Mouse (Mus musculus): ENCODE results near the gene Ube2e2. TPM values are rescaled to one million over a fixed set of nuclear protein-coding genes. Genes with fewer than 3 reads are reported as not detected.

The Ube2e2 gene
- polyA plus RNA-seq, 1 experiment from 2014 or later = 53.1 TPM

DNA sequence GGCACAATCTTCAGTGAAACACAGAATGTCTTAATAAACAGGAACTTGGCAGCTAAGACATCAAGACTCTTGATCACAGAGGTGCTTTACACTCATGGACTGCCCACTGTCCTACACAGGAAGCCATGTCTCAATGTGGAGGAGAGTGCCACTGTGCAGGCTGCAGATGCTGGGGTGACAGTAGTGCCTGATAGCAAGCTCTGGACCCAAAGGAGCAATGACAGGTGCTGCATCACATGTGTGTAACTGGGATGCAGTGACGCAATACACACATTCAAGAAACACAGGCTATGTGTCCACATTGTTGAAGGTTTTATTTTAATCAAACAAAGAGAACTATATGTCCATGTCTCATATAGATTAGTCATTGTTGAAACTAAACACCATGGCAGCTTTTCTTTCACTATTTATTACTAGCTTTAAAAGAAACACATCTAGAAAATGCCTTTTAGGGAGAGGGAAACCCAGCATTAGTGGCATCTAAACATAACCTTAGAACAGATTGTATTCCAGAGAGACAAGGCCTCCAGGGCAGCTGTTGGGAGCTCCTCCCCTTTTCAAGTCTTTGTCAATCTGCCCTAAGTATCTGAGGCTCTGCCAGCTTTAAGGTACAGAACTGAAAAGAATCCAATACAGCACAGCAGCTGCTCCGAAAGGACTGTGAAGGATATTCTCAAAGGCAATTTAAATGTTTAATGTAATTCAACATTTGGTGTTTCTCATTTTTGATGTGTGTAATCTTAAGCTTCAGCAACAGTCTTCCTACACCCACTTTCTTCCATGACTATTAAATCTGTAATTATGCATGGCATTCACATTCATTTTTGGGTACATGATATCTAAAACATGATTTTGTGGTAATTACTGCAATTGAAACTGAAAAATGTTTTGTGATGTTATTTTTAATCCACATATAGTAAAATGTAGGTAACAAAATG is 135.2 kb downstream of the Ube2e2 start:
- H3K27ac ChIP-seq (ENCODE audit: low read depth, low read length) = no peak overlapping the region
- H3K36me3 ChIP-seq (ENCODE audit: control insufficient read depth, insufficient read depth, low read length) = no peaks in the 10 kb centered on the region
- no peaks in the 10 kb centered on the region for H3K9me3 ChIP-seq (ENCODE audit: control insufficient read depth, low read length)
- no peaks in the 10 kb centered on the region for H3K4me1 ChIP-seq (ENCODE audit: control insufficient read depth, insufficient read depth, low read length)
- no peaks in the 10 kb centered on the region for H3K27me3 ChIP-seq (ENCODE audit: control insufficient read depth, insufficient read depth, low read length)
- no peak overlapping the region for H3K4me3 ChIP-seq (ENCODE audit: low read length)
- H3K4me2 ChIP-seq (replicated peaks; ENCODE audit: low read depth, low read length) = no peak overlapping the region
- 83% methylated on average over 2 of the region's 2 CpGs for WGBS
- no peak for ATAC-seq (ENCODE audit: low FRiP score, low TSS enrichment)
- H3K9ac ChIP-seq (ENCODE audit: low read depth, low read length) = no peak overlapping the region

DNA sequence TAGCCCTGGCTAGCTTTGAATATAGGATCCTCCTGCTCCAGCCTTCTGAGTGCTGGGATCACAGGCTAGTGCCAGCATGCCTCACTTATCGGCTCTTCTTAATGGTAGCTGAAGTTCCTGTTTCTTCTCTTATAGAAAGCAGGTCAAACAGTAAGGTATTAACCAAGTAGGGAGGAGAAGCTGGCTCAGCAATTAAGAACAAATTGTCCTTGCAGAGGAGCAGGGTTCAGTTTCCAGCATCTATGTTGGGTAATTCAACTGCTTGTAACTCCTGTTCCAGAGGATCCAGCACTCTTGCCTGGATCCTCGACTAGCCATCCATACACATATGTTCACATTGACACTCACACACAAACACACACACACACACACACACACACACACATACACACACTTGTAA is 136.1 kb downstream of the Ube2e2 start:
- Histone ChIP-seq H3K9ac (ENCODE audit: low read depth, low read length) (no peak overlapping the region), H3K27ac (ENCODE audit: low read depth, low read length) (no peak overlapping the region), H3K4me1 (ENCODE audit: control insufficient read depth, insufficient read depth, low read length) (no peaks in the 10 kb centered on the region), H3K4me2 (replicated peaks; ENCODE audit: low read depth, low read length) (no peak overlapping the region), H3K36me3 (ENCODE audit: control insufficient read depth, insufficient read depth, low read length) (no peaks in the 10 kb centered on the region), H3K27me3 (ENCODE audit: control insufficient read depth, insufficient read depth, low read length) (no peaks in the 10 kb centered on the region), H3K4me3 (ENCODE audit: low read length) (no peak overlapping the region), H3K9me3 (ENCODE audit: control insufficient read depth, low read length) (no peaks in the 10 kb centered on the region)
- no peak for ATAC-seq (ENCODE audit: low FRiP score, low TSS enrichment)
- 84% methylated on average over 2 of the region's 2 CpGs for WGBS

- no peak for ATAC-seq (ENCODE audit: low FRiP score, low TSS enrichment)
- no peaks in the 10 kb centered on the region for H3K27me3 ChIP-seq (ENCODE audit: control insufficient read depth, insufficient read depth, low read length)
- no peak overlapping the region for H3K9ac ChIP-seq (ENCODE audit: low read depth, low read length)
- H3K36me3 ChIP-seq (ENCODE audit: control insufficient read depth, insufficient read depth, low read length) = no peaks in the 10 kb centered on the region
- no peaks in the 10 kb centered on the region for H3K4me1 ChIP-seq (ENCODE audit: control insufficient read depth, insufficient read depth, low read length)
- no peak overlapping the region for H3K4me3 ChIP-seq (ENCODE audit: low read length)
- H3K4me2 ChIP-seq (replicated peaks; ENCODE audit: low read depth, low read length) = no peak overlapping the region
- WGBS = 72% methylated on average over 1 of the region's 1 CpGs
- H3K27ac ChIP-seq (ENCODE audit: low read depth, low read length) = no peak overlapping the region
- H3K9me3 ChIP-seq (ENCODE audit: control insufficient read depth, low read length) = no peaks in the 10 kb centered on the region
These were observed 138.7 kb downstream of the Ube2e2 start for GRCm38 (mm10) chr14:18755410-18755809.

- Histone ChIP-seq H3K4me2 (replicated peaks; ENCODE audit: low read depth, low read length) (no peak overlapping the region), H3K4me3 (ENCODE audit: low read length) (no peak overlapping the region), H3K9me3 (ENCODE audit: control insufficient read depth, low read length) (no peaks in the 10 kb centered on the region), H3K27me3 (ENCODE audit: control insufficient read depth, insufficient read depth, low read length) (no peaks in the 10 kb centered on the region), H3K27ac (ENCODE audit: low read depth, low read length) (no peak overlapping the region), H3K9ac (ENCODE audit: low read depth, low read length) (no peak overlapping the region), H3K4me1 (ENCODE audit: control insufficient read depth, insufficient read depth, low read length) (no peaks in the 10 kb centered on the region), H3K36me3 (ENCODE audit: control insufficient read depth, insufficient read depth, low read length) (no peaks in the 10 kb centered on the region)
- ATAC-seq (ENCODE audit: low FRiP score, low TSS enrichment) = no peak
- WGBS = 95% methylated on average over 2 of the region's 2 CpGs
These were observed 139.5 kb downstream of the Ube2e2 start for GRCm38 (mm10) chr14:18754595-18754994.

- ATAC-seq (ENCODE audit: low FRiP score, low TSS enrichment) = no peak
- 88% methylated on average over 2 of the region's 2 CpGs for WGBS
- H3K9ac ChIP-seq (ENCODE audit: low read depth, low read length) = no peak overlapping the region
These were observed 140.1 kb downstream of the Ube2e2 start for GRCm38 (mm10) chr14:18754001-18754400.

GRCm38 (mm10) chr14:18731154-18731553 is 162.9 kb downstream of the Ube2e2 start:
- 69% methylated on average over 4 of the region's 4 CpGs for WGBS
- H3K27ac ChIP-seq (ENCODE audit: low read depth, low read length) = no peak overlapping the region
- no peak overlapping the region for H3K9ac ChIP-seq (ENCODE audit: low read depth, low read length)
- H3K4me1 ChIP-seq (ENCODE audit: control insufficient read depth, insufficient read depth, low read length) = no peaks in the 10 kb centered on the region
- no peak for ATAC-seq (ENCODE audit: low FRiP score, low TSS enrichment)
- no peaks in the 10 kb centered on the region for H3K27me3 ChIP-seq (ENCODE audit: control insufficient read depth, insufficient read depth, low read length)
- no peak overlapping the region for H3K4me2 ChIP-seq (replicated peaks; ENCODE audit: low read depth, low read length)
- no peak overlapping the region for H3K4me3 ChIP-seq (ENCODE audit: low read length)
- no peaks in the 10 kb centered on the region for H3K9me3 ChIP-seq (ENCODE audit: control insufficient read depth, low read length)
- H3K36me3 ChIP-seq (ENCODE audit: control insufficient read depth, insufficient read depth, low read length) = no peaks in the 10 kb centered on the region

More at GRCm38 (mm10) chr14:18754001-18754400, 140.1 kb downstream of the Ube2e2 start:
- no peak overlapping the region for H3K4me2 ChIP-seq (replicated peaks; ENCODE audit: low read depth, low read length)
- H3K27me3 ChIP-seq (ENCODE audit: control insufficient read depth, insufficient read depth, low read length) = no peaks in the 10 kb centered on the region
- no peaks in the 10 kb centered on the region for H3K9me3 ChIP-seq (ENCODE audit: control insufficient read depth, low read length)
- H3K4me1 ChIP-seq (ENCODE audit: control insufficient read depth, insufficient read depth, low read length) = no peaks in the 10 kb centered on the region
- no peak overlapping the region for H3K4me3 ChIP-seq (ENCODE audit: low read length)
- no peak overlapping the region for H3K27ac ChIP-seq (ENCODE audit: low read depth, low read length)
- H3K36me3 ChIP-seq (ENCODE audit: control insufficient read depth, insufficient read depth, low read length) = no peaks in the 10 kb centered on the region

DNA sequence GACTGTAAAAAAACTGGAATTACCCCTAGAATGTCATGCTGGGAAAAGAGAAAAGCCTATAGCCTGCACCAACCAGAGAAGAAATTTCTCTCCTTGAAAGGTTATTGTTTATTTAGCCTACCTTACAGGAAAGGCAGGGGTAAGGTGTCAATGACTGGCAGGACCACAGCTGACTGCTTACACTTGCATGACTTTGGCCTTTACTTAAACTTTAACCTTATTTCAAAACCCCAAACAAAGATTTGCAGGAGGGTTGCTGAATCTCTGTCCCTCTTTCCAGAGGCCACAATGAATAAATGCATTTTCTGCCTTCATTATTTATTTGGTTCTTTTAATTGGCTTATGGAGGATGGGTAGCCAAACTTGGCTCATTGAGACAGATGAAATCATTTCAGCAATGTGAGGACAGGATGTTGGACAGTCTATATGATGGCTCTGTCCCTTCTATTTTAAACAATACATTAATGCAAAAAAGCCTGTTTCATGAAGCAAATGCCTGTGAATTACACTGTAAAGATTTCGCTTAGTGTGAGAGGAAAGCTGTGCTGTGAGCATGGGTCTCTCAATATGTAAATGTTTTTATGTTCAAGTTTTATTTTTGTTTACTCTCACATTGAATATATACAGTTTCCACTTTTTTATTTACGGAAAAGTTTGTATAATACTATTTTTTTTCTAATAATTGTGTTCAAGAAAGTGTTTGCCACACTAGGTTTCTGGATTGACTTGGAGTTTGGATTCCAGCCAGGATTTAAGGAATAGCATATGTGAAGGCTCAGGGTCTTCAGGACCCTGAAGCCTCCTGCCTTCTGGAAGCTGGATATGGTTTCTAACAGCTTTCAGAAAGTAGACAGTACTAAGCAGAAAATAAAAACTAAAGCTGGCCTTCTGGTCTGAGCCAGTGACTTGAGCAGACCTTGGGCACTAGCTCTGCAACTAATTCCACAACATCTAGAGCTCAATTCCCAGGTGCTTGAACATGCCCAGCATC is 173.2 kb downstream of the Ube2e2 start:
- no peak overlapping the region for H3K27ac ChIP-seq (ENCODE audit: low read depth, low read length)
- H3K4me3 ChIP-seq (ENCODE audit: low read length) = no peak overlapping the region
- WGBS = 86% methylated on average over 2 of the region's 2 CpGs
- H3K4me1 ChIP-seq (ENCODE audit: control insufficient read depth, insufficient read depth, low read length) = no peaks in the 10 kb centered on the region
- no peaks in the 10 kb centered on the region for H3K36me3 ChIP-seq (ENCODE audit: control insufficient read depth, insufficient read depth, low read length)
- no peaks in the 10 kb centered on the region for H3K27me3 ChIP-seq (ENCODE audit: control insufficient read depth, insufficient read depth, low read length)
- H3K4me2 ChIP-seq (replicated peaks; ENCODE audit: low read depth, low read length) = no peak overlapping the region
- ATAC-seq (ENCODE audit: low FRiP score, low TSS enrichment) = no peak
- H3K9me3 ChIP-seq (ENCODE audit: control insufficient read depth, low read length) = no peaks in the 10 kb centered on the region
- H3K9ac ChIP-seq (ENCODE audit: low read depth, low read length) = no peak overlapping the region

GRCm38 (mm10) chr14:18716970-18717369 is 177.1 kb downstream of the Ube2e2 start:
- ATAC-seq (ENCODE audit: low FRiP score, low TSS enrichment) = no peak
- Histone ChIP-seq H3K27me3 (ENCODE audit: control insufficient read depth, insufficient read depth, low read length) (no peaks in the 10 kb centered on the region), H3K36me3 (ENCODE audit: control insufficient read depth, insufficient read depth, low read length) (no peaks in the 10 kb centered on the region), H3K4me3 (ENCODE audit: low read length) (no peak overlapping the region), H3K4me2 (replicated peaks; ENCODE audit: low read depth, low read length) (no peak overlapping the region), H3K4me1 (ENCODE audit: control insufficient read depth, insufficient read depth, low read length) (no peaks in the 10 kb centered on the region), H3K27ac (ENCODE audit: low read depth, low read length) (no peak overlapping the region), H3K9ac (ENCODE audit: low read depth, low read length) (no peak overlapping the region), H3K9me3 (ENCODE audit: control insufficient read depth, low read length) (no peaks in the 10 kb centered on the region)
- 69% methylated on average over 1 of the region's 1 CpGs for WGBS

Measured in kidney, embryonic 14.5 days (tissue).